Mouse (Mus musculus): ENCODE measurements around the gene Ap1g1.
"Not testable (repeated sequence)": the region's sequence is repeated elsewhere in the genome, so short reads cannot be mapped to it uniquely, and the experiment has no call there.

The Ap1g1 gene

DNA sequence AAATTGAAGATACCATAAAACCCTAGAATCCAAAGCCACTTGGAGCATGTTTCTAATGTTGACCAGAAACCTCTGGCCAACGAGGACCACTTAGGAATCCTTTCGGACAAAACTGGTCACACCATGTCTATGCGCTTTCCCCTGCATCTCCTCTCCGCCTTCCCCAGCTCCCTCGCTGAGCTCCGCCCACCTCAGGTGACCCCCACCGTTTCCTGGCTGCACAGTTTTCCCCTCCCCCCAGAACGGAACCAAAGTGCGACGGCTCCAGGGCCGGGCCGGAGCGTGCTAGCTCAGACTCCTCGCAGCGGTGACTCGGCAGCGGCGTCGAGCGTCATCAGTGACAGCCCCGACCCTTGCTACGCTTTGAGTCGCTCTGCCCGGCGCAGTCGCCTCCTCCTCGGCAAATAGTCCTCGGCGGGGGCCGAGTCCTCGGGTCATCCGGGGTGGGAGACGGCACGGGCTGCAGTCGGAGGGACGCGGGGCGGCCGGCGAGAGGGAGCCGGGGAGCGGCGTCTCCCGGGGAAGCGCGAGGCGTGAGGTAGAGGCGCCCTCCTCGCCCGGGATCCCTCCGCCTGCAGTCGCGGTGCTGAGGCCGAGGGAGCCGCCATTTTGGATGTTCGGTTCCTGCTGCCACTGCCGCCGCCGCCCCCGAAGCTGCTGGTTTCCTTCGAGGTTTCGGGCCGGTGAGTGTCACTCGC, at the start of gene Ap1g1:
Gene Ap1g1, plus strand, starts transcription at position 275 of the 698 bp plus-strand sequence.
- peak; percentile 94 for DNase-seq (ENCODE audit: low spot score)

GRCm38 (mm10) chr8:109731012-109731411, 47.3 kb upstream of the Ap1g1 start:
- no peak for DNase-seq (ENCODE audit: low spot score)

- DNase-seq (ENCODE audit: low spot score) = no peak
These were observed 44.3 kb upstream of the Ap1g1 start for GRCm38 (mm10) chr8:109734018-109734417.

DNA sequence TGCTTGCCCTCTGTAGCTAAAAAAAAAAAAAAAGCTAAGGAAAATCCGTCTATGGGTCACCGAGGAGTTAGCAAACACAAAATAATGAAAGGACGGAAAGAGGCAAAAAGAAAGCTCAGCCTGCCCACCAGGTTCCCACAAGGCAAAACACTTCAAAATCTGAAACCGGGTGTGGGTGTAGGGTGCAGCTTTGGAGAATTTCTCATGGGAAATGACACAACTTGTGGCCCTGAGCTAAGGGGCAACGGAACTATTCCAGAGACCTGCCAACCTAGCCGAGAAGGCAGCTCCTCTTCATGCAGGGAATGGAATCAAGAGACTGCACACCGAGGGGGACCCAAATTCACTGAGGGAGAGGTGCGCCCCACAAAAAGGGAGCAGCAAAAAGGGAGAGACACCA, 41.5 kb upstream of the Ap1g1 start:
- no peak for DNase-seq (ENCODE audit: low spot score)

- peak; percentile 55 for DNase-seq (ENCODE audit: low spot score)
These were observed 40.9 kb upstream of the Ap1g1 start, which contains the start of gene Atxn1l for GRCm38 (mm10) chr8:109737237-109738048. Gene Atxn1l (minus strand): TSS chr8:109737739.

GRCm38 (mm10) chr8:109738049-109738380, 40.3 kb upstream of the Ap1g1 start:
- DNase-seq (ENCODE audit: low spot score) = no peak

- DNase-seq (ENCODE audit: low spot score) = no peak
These were observed 30.7 kb upstream of the Ap1g1 start for GRCm38 (mm10) chr8:109747468-109748199.

DNA sequence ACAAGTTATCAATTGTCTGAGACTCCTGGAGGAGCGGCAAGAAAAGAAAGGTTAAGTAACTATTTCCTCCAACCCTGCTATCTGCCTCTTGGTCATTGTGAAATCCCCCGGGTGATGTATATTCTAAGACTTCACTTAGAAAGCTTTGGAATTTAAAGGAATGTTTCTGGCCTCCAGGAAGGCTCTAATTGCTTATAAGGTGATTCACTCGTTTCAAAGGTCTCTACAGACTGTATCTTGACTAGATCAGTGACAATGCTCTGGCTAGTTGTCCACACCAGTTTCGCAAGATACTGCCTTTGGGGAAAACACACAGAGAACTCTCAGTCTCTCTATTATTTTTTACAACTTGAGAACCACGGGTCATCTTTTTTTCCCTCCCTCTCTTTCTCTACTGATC, 28.1 kb upstream of the Ap1g1 start:
- DNase-seq (ENCODE audit: low spot score) = no peak

DNA sequence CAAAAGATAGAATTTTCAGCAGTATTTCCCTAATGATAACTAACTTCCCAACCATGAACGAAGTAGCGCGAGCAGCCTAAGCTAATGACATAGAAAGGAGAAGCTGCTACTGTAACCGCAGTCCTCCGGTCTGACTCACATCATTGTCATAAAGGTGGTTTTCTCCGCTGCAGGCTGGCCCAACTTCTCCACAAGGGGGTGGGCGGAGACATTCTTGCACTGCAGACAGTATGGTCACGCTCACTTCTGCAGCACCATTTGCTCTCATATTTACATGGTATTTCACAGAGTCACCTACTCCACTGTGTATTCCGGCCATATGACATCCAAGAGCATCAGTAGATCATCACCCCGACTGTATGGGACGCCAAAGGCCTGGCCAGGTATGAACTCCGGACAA, 27.7 kb upstream of the Ap1g1 start:
- no peak for DNase-seq (ENCODE audit: low spot score)

GRCm38 (mm10) chr8:109751731-109752485, 26.4 kb upstream of the Ap1g1 start:
- no peak for DNase-seq (ENCODE audit: low spot score)

- no peak for DNase-seq (ENCODE audit: low spot score)
These were observed 23.7 kb upstream of the Ap1g1 start for GRCm38 (mm10) chr8:109754696-109755095.

- not testable (repeated sequence) for DNase-seq (ENCODE audit: low spot score)
These were observed 22.8 kb upstream of the Ap1g1 start for GRCm38 (mm10) chr8:109755554-109755953.

GRCm38 (mm10) chr8:109756849-109757248, 21.5 kb upstream of the Ap1g1 start:
- DNase-seq (ENCODE audit: low spot score) = no peak

DNA sequence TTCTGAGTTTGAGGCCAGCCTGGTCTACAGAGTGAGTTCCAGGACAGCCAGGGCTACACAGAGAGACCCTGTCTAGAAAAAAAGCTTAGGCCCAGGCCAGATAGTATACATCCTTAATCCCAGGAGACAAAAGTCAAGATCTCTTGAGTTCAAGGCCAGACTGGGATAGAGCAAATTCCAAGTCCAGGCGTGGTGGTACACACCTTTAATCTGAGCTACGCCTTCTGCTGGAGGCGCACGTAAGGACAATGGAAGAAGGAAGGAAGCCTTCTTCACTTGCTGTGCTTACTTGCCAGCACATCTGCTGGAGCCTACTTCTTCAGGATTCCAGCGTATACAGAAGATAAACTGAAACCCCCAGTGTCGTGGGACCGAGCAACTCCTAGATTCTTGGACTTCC, 18.9 kb upstream of the Ap1g1 start:
- DNase-seq (ENCODE audit: low spot score) = no peak

- DNase-seq (ENCODE audit: low spot score) = no peak
These were observed 18.1 kb upstream of the Ap1g1 start for GRCm38 (mm10) chr8:109760221-109760620.

DNA sequence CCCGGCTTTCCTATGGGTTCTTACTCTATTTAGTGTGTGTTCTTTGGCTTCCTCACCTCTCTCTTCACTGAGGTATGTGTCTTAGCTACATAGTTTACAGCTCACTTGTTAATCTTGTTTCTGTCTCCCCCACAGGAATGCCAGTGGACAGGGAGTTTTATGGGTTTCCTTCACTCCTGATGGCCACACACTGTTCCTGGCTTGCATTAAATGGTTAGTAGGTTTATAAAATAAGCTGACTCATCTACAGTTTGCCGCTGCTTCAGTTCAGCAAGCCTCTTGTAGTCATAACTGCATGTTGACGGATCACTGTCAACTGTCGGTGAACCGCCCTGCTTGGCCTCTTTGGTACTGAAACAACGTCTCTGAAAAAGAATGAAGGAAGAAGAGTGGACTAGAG, 14.3 kb upstream of the Ap1g1 start:
- no peak for DNase-seq (ENCODE audit: low spot score)

DNA sequence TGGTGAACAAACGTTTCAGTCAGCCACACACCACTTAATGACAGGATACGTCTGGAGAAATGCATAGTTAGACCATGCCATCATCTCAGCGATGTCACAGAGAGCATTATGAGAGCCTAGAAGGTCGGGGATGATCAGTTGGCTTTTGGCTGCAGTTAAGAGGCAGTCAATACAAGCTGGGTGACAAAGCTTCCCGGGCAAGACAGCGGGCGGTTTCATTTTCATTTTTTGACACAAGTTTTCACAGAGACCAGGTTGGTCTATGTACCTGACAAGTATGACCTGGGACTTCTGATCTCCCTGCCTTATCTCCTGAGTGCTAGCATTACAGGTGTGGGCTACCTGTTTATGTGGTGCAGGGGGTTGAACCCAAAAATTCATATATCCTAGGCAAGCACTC, 12.3 kb upstream of the Ap1g1 start:
- DNase-seq (ENCODE audit: low spot score) = no peak

- DNase-seq (ENCODE audit: low spot score) = no peak
These were observed 5.2 kb upstream of the Ap1g1 start for GRCm38 (mm10) chr8:109773154-109773553.

GRCm38 (mm10) chr8:109777851-109778250, 503 bp upstream of the Ap1g1 start:
- no peak for DNase-seq (ENCODE audit: low spot score)

DNA sequence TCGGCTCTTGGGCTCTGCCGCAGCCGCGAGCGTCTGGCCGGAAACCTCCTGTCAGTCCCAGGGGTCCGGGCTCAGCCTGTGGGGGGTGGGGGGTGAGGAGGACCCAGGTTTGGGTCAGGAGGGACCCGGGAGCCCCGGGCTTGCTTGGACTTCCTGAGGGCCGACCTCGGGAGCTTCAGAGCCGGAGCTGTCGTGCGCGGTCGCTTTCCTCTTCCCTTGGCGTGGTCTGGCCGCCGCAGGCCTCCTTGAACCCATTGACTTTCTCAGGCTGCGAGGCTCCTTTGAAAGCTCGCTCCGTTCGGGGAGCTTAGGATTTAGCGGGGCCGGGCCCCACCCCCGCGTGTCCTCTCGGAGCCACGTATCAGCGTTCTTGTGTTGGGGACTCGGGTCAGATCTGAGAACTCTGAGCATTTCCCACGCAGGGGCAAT, 653 bp downstream of the Ap1g1 start:
- peak; percentile 16 for DNase-seq (ENCODE audit: low spot score)

DNA sequence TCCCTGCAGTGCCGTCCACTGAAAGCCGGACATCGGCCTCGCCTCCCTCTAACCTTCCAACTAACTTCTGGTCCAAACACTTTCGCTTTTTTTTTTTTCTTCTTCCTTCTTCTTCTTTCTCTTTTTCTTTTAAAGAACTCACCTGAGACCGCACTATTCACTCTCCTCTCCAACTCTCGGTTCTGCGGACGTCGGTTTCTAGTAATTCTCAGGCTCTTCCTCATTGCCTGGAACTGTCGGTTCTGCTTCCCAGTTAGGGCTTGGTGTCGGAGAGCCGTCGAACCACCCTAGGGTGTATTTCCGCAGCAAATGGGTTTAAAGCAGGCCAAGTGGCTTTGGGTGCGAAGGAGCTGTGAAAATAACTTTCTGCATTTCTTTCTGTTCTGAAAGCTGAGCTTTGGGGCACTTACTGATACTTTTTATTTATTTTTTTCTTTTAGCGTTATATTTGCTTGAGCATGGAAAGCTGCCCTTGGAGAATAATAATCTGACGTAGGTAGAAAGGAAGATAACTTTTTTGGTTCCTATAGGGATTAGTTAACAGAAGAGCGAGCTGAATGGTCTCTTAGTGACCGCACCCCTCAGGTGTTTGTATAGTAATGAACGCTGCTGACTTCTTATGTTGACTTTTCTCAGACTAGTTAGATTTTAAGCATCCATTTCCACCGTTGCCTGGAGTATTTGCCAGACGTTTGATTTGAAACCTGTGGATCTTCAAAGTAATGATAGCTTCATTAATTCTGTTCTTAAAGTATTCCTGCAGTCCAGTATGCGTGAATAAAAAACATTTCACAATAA, 1.3 kb downstream of the Ap1g1 start:
- no peak for DNase-seq (ENCODE audit: low spot score)
